Mouse (Mus musculus) myocyte (in vitro differentiated cells): ENCODE results near the gene Slc39a11. TPM values are rescaled to one million over a fixed set of nuclear protein-coding genes. Genes with fewer than 3 reads are reported as not detected.

Source experiments
- H3K27me3 ChIP-seq: one replicate; pipeline ENCODE4 v1.6.1; 2011; ENCODE audit not compliant: control insufficient read depth, insufficient read depth, insufficient read length
- H3K36me3 ChIP-seq: one replicate; pipeline ENCODE4 v1.6.1; 2011; ENCODE audit not compliant: control insufficient read depth, insufficient read depth
- H3K4me2 ChIP-seq: one replicate; pipeline ENCODE4 v1.6.1; 2011; ENCODE audit warnings: low read depth, control low read depth
- H3K4me3 ChIP-seq: one replicate; pipeline ENCODE4 v1.5.1; 2011; ENCODE audit warnings: mild to moderate bottlenecking, control low read depth, moderate library complexity
- H3K79me2 ChIP-seq: one replicate; pipeline ENCODE4 v1.6.1; 2011; ENCODE audit not compliant: control insufficient read depth, insufficient read depth
- H3ac ChIP-seq: one replicate; pipeline ENCODE4 v1.6.1; 2011; ENCODE audit not compliant: control insufficient read depth, insufficient read length
- CEBPB ChIP-seq: IDR thresholded peaks from 2 replicates; pipeline ENCODE4 v1.6.1; 2011; ENCODE audit warnings: mild to moderate bottlenecking, moderate library complexity; ENCODE audit not compliant: poor library complexity, insufficient read depth, severe bottlenecking
- E2F4 ChIP-seq: IDR thresholded peaks from one replicate; pipeline ENCODE4 v1.6.1; 2011; ENCODE audit warnings: mild to moderate bottlenecking, control low read depth, moderate library complexity; ENCODE audit not compliant: insufficient read depth
- MAX ChIP-seq: IDR thresholded peaks from one replicate; pipeline ENCODE4 v1.6.1; 2011; ENCODE audit warnings: low read depth, mild to moderate bottlenecking, control low read depth
- MYOD1 ChIP-seq, 3 experiments: IDR thresholded peaks; one replicate each; pipeline ENCODE4 v1.6.1; 2011; ENCODE audit warnings: control low read depth in 2 of 3, low read depth in 2 of 3, mild to moderate bottlenecking in 2 of 3, moderate library complexity in 1 of 3; ENCODE audit not compliant: insufficient read length in 2 of 3, control insufficient read depth in 1 of 3
- MYOG ChIP-seq, 3 experiments: IDR thresholded peaks; one replicate each; pipeline ENCODE4 v1.6.1; 2011; ENCODE audit warnings: control low read depth in 2 of 3, low read depth in 2 of 3, mild to moderate bottlenecking in 2 of 3; ENCODE audit not compliant: insufficient read length in 2 of 3, control insufficient read depth in 1 of 3, insufficient read depth in 1 of 3
- POLR2A ChIP-seq: IDR thresholded peaks from one replicate; pipeline ENCODE4 v1.6.1; 2011; ENCODE audit warnings: low read depth, mild to moderate bottlenecking, control low read depth, moderate library complexity; ENCODE audit not compliant: insufficient read length
- POLR2AphosphoS2 ChIP-seq: IDR thresholded peaks from one replicate; pipeline ENCODE4 v1.6.1; 2011; ENCODE audit warnings: low read depth, control low read depth; ENCODE audit not compliant: insufficient read length
- REST ChIP-seq: IDR thresholded peaks from one replicate; pipeline ENCODE4 v1.6.1; 2011; ENCODE audit warnings: mild to moderate bottlenecking, control low read depth, moderate library complexity; ENCODE audit not compliant: insufficient read depth, insufficient read length
- SRF ChIP-seq: IDR thresholded peaks from one replicate; pipeline ENCODE4 v1.6.1; 2011; ENCODE audit warnings: low read depth; ENCODE audit not compliant: control insufficient read depth, insufficient read length
- TCF12 ChIP-seq: IDR thresholded peaks from one replicate; pipeline ENCODE4 v1.6.1; 2011; ENCODE audit warnings: mild to moderate bottlenecking, control low read depth; ENCODE audit not compliant: poor library complexity, insufficient read depth, severe bottlenecking
- TCF3 ChIP-seq: IDR thresholded peaks from one replicate; pipeline ENCODE4 v1.6.1; 2011; ENCODE audit warnings: low read depth, control low read depth; ENCODE audit not compliant: insufficient read length
- USF1 ChIP-seq: IDR thresholded peaks from one replicate; pipeline ENCODE4 v1.6.1; 2011; ENCODE audit warnings: low read depth, mild to moderate bottlenecking, control low read depth, moderate library complexity
- polyA plus RNA-seq: library from polyadenylated mRNA; unstranded; fragments of >200 nt; fragmentation: generic; extraction: Trizol; gene quantifications from one replicate; pipeline ENCODE4 v1.2.1, GENCODE M21; 2012; ENCODE audit warnings: missing spikeins

The Slc39a11 gene
- polyA plus RNA-seq, 1 experiment, result 15.7 TPM

GRCm38 (mm10) chr11:113544017-113544640 lies 105.8 kb downstream of the Slc39a11 start:
- Histone ChIP-seq H3K36me3 (no peaks in the 10 kb centered on the region), H3ac (no peak overlapping the region), H3K79me2 (no peaks in the 10 kb centered on the region), H3K4me2 (no peak overlapping the region), H3K4me3 (no peak overlapping the region), H3K27me3 (no peaks in the 10 kb centered on the region)
- no peak for TF ChIP-seq TCF3
- no peak for TF ChIP-seq TCF12
- no peak for TF ChIP-seq POLR2A
- TF ChIP-seq POLR2AphosphoS2, result no peak
- TF ChIP-seq MAX, result no peak
- TF ChIP-seq SRF, result no peak
- TF ChIP-seq MYOG (IDR thresholded peaks at IDR 0.05; ENCODE audit: control insufficient read depth in 1 of 3, insufficient read depth in 1 of 3, insufficient read length in 2 of 3, low read depth in 2 of 3), result no peak
- TF ChIP-seq USF1, result no peak
- TF ChIP-seq REST, result no peak
- TF ChIP-seq MYOD1 (IDR thresholded peaks at IDR 0.05; ENCODE audit: control insufficient read depth in 1 of 3, insufficient read length in 2 of 3, low read depth in 2 of 3), result no peak
- no peak for TF ChIP-seq E2F4
- no peak for TF ChIP-seq CEBPB

GRCm38 (mm10) chr11:113541073-113541472 lies 108.8 kb downstream of the Slc39a11 start:
- H3K4me3 ChIP-seq, result no peak overlapping the region
- peak overlapping the region; percentile 18 for H3K4me2 ChIP-seq
- H3K27me3 ChIP-seq, result no peaks in the 10 kb centered on the region

GRCm38 (mm10) chr11:113539502-113540209 lies 110.2 kb downstream of the Slc39a11 start:
- Histone ChIP-seq H3K36me3 (no peaks in the 10 kb centered on the region), H3K4me3 (no peak overlapping the region), H3K4me2 (peak overlapping the region; percentile 12), H3ac (no peak overlapping the region), H3K27me3 (no peaks in the 10 kb centered on the region), H3K79me2 (no peaks in the 10 kb centered on the region)
- TF ChIP-seq POLR2AphosphoS2, result no peak
- peak; percentile 34 to 78 (median 77) for TF ChIP-seq MYOD1 (IDR thresholded peaks at IDR 0.05; ENCODE audit: control insufficient read depth in 1 of 3, insufficient read length in 2 of 3, low read depth in 2 of 3)
- TF ChIP-seq MAX, result no peak
- peak in 1 of 3 experiments; percentile 80 for TF ChIP-seq MYOG (IDR thresholded peaks at IDR 0.05; ENCODE audit: control insufficient read depth in 1 of 3, insufficient read depth in 1 of 3, insufficient read length in 2 of 3, low read depth in 2 of 3)
- TF ChIP-seq USF1, result no peak
- TF ChIP-seq TCF3, result peak; percentile 29
- no peak for TF ChIP-seq E2F4
- no peak for TF ChIP-seq SRF
- TF ChIP-seq POLR2A, result no peak
- peak; percentile 45 for TF ChIP-seq TCF12
- no peak for TF ChIP-seq REST
- TF ChIP-seq CEBPB, result no peak

More at GRCm38 (mm10) chr11:113541073-113541472, 108.8 kb downstream of the Slc39a11 start:
- TF ChIP-seq MYOG (IDR thresholded peaks at IDR 0.05; ENCODE audit: control insufficient read depth in 1 of 3, insufficient read depth in 1 of 3, insufficient read length in 2 of 3, low read depth in 2 of 3) (no peak), TCF3 (no peak), MAX (no peak), USF1 (no peak), REST (no peak), POLR2AphosphoS2 (no peak), SRF (no peak), MYOD1 (IDR thresholded peaks at IDR 0.05; ENCODE audit: control insufficient read depth in 1 of 3, insufficient read length in 2 of 3, low read depth in 2 of 3) (no peak), POLR2A (no peak), CEBPB (no peak), TCF12 (no peak), E2F4 (no peak)
- Histone ChIP-seq H3ac (no peak overlapping the region), H3K36me3 (no peaks in the 10 kb centered on the region), H3K79me2 (no peaks in the 10 kb centered on the region)

- TF ChIP-seq TCF3 (no peak), MAX (no peak), SRF (no peak), TCF12 (no peak), E2F4 (no peak), MYOD1 (IDR thresholded peaks at IDR 0.05; ENCODE audit: control insufficient read depth in 1 of 3, insufficient read length in 2 of 3, low read depth in 2 of 3) (no peak), REST (no peak), CEBPB (no peak), POLR2A (no peak), POLR2AphosphoS2 (no peak), MYOG (IDR thresholded peaks at IDR 0.05; ENCODE audit: control insufficient read depth in 1 of 3, insufficient read depth in 1 of 3, insufficient read length in 2 of 3, low read depth in 2 of 3) (no peak), USF1 (no peak)
- no peaks in the 10 kb centered on the region for H3K36me3 ChIP-seq
- H3K4me2 ChIP-seq, result peak overlapping the region; percentile 12
These were observed 110.8 kb downstream of the Slc39a11 start for GRCm38 (mm10) chr11:113539079-113539478.

More at GRCm38 (mm10) chr11:113539079-113539478, 110.8 kb downstream of the Slc39a11 start:
- no peaks in the 10 kb centered on the region for H3K79me2 ChIP-seq
- H3K4me3 ChIP-seq, result no peak overlapping the region
- H3ac ChIP-seq, result no peak overlapping the region
- H3K27me3 ChIP-seq, result no peaks in the 10 kb centered on the region
